Mouse (Mus musculus): ENCODE measurements at regions not wholly inside any gene's neighbourhood (a gene's known extent, or its start where the extent isn't known, plus 50 kb on each side); places are given as distances from the start of the nearest gene placed in this dataset.
A peak's percentile ranks its signal among the peaks of the same experiment; 100 is the strongest.

DNA sequence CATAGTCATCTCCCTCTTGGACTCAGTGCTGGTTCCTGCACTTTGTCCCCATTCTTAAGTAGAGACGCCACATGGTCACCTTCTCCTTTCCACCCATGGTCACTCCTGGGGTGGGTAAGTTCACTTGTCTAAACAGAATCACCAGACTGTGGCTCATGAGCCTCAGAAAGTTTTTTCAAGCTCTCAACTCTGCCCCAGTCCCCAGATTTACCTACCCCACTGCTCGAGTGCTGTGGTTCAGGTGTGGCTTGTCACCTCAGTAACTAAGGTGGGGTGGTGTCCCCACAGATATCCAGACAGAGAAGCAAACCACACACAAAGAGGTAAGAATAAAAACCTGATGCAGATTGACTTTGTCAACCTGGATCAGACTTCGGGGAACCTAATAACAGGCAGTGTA lies 87.6 kb downstream of the Rpl10-ps3 start:
- DNase-seq = no peak

DNA sequence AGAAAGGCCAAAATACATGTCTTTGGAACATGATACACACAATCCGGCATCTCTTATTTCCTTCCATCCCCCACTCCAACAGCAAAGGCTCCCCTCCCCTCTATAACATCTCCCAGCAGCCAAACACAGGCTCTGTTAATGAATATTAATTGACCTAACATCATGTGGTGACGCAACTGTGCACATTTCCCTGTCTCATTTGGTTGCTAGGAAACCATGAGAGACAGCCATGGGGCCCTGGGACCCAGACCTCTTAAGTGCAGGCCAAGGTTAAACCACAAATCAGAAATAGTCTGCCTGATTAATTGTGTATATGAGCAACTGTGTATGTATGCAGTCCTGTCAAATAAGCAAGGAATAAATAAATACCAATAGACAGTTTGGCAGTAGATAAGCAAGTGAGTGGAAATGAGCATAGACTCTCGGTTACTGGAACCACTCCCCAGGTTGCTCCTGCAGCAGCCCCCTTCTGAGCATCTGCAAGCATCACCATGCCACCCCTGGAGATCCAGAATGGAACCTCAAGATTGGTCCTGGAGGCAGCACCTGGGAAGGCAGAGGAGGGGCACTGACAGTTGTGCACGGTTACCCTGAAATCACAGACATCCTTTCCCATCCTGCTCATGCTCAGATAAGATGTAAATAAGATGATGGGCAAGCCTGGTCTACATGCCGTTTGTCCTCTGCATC lies 99.6 kb downstream of the Rpl10-ps3 start:
- no peak for DNase-seq

DNA sequence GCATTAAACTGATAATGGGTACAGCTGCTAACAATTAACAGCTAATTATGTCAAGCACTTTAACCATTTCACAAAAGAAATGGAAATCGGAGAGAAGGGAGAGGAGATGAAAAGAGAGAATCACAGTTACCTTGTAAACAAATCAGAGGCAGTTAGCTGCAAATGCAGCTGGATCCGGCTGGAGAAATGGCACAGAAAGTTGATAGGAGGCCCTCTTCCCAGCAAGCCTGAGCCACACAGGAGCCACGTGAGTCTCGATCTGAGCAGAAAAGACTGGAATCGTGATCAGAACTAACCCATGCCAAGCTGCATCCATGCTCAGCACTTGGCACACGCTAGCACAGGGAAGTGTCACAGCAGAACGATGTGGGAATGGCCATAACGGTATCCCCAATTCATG lies 103.8 kb downstream of the Rpl10-ps3 start:
- no peak for DNase-seq

DNA sequence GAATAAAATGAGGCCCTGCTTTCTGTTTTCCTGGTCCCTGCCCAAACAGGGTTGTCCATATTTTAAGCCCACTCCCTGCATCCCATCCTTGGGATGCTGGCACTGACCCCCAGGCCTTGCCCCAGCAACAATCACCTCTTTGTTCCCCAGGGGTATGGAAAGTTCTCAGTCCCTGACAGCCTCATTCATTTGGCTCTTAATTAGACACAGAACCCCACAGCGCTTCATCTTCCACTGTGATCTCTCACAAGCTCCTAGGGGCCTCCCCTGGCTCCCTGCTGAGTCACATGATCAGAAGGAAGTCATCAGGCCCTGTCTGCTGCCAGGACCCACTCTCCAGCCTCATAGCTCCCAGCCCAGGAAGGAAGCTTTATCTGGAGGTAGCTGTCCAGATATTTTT lies 108.9 kb downstream of the Rpl10-ps3 start:
- peak; percentile 6 to 8 for DNase-seq

DNA sequence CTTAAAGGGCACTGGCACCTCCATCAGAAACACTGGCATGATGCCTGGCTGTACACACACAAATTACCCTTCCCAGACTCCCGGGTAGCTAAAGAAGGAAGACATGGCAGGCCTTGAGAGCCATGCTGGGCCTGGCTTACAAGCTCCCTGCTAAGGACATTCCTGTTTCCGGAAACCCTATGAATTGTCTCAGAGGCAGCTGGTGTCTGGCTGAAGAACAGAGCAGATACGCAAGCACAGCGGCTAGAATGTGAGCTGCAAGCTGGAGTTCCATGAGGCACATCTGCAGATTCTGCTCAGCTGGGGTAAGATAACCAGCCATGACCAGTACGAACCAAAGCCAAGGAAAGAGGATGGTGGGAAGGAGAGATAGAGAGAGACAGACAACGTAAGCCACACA lies 110.1 kb downstream of the Rpl10-ps3 start:
- DNase-seq = no peak

DNA sequence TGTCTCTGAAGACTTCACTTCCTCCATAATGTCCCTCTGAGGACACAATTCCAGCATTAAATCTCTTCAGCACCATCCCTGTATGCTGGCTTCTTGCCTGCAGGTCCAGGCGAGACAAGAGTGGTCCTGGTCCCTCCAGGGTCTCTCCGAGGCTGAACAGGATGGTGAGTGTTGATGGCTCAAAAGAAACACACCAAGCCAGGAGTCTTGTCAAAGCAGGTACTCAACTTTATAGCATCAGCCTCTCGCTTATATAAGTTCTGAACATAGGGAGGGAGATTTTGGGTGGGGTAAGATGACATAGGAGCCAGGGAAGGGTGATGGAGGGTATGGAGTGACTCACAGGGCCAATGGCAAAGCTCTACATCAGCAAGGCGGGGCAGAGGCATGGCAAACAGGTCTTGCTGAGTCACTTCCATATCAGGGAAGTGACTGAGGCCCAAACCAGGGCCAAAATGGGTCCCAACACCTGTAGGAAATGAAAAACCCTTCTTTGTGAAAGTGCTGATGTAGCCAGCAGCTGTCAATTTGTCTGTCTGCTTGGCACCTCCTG lies 111.7 kb downstream of the Rpl10-ps3 start:
- no peak for DNase-seq

DNA sequence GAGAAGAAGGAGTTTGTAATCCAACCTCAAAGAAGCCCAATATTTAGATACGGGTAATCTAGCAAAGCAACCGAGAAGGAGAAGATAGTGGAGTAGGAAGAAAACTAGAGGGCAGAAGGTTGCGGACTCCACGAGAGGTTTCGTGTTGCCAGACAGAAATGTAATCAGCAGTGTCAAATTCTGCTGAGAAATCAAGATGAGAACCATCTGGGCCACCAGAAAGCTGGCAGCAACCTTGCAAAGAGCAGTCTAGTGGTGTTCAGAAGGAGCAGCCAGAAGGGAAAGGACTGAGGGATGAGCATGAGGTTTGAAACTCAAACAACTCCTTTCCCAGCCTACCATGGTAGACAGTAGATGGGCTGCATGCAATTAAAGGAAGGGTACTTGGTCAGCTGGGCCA lies 134.3 kb downstream of the Rpl10-ps3 start:
- no peak for DNase-seq

DNA sequence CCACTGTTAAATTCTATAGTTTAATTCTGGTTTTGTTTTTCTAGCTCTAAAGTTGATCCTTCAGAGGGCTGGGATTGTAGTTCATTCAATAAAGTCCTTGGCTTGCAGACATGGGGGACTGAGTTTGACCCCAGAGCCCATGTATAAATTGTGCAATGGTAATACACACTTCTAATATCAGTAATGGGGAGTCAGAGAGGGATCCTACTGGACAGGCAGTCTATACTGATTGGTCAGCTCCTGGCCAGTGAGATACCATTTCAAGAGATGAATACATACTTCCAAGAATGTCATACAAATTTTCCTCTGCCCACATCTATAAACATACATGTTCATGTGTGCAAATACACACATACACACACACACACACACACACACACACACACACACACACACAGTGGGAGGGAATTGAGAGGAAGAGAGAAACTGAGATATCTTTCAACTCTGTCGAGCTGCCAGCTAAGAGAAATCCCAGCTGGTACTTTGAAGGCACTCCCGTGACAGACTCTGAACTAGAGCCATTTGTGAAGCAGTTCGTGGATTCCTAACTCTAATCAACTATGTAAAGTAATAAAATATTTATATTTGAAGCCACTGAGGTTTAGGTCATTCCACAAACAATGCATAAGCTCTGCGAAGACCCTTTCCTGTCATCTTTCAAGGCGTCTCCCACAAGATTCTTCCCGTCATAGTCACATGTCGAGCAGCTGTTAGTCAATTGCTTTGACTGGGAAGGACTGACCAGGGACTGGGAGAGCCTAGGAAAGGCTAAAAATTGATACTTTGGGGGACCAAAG lies 145.1 kb downstream of the Rpl10-ps3 start:
- peak; percentile 34 to 46 for DNase-seq

DNA sequence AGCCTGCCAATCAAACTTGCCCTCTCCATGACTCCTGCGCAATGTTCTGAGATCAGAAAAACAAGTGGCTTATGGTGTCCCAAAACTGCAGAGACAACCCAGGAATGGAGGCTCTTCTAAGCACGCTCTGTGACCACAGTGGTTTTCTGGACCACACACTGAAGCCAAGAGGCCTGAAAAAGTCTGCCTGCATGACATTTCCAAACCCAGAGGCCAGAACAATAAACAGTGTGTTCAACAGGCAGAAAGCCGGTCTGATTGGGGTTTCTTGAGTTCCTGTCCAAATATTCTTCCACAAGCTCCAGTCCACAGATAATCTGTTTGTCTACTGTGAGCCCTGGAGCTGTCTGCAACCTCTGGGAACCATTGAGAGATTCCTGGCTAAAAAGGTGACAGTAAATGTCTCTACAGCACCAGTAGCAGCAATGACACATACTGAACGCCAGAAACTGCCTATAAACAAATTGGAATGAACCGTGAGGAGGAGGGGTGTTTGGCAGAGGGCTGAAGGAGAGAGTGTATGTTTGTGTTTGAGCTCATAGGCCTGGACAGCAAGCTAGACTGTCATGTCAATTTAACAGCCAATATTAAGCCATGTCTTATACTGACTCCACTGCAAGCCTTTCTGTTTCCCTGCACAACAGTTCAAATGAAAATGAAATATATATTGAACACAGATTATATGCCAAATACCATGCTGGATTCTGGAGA lies 152.2 kb downstream of the Rpl10-ps3 start:
- peak in 1 of 2 experiments; percentile 16 for DNase-seq

DNA sequence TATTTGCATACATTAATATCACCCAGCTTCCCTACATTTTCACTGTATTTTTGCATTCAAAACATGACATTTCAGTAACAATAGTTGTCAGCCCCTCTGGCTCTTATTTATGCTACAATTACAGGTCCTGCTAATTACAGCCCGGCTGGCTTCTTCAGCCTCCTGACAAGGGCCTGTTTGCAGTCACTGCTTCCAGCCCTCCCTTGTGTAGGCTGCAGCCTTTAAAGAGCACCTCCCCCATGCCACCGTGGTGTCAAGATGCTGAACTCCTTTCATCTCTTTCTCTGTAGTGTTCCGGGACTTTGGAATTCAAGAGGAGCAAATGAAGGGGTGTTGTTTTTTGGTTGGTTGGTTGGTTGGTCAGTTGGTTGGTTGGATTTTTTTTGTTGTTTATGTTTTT lies 153.6 kb downstream of the Rpl10-ps3 start:
- DNase-seq = peak; percentile 52 to 64

DNA sequence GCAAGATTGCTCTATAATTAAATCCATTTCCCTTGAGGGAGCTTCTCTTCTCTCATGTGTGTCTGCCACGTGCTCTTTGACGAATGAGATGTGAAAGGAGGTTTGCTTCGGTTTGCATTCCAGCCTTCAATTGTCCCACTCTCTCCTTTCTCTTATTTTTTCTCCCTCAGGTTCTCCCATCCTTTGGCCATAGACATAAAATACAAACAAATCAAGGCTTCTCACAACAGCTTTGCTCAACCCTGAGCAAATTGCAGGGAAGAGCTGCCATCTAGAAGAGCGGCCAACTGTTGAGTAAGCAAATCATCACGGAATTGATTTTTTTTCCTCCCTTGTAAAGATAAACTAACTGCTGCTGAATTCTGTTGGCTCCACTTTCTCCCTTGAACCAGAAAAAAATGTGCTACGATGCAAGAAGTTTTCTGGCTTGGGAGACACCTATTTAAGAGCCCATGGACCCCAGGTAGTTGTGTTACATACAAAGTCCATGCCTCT lies 156.1 kb downstream of the Rpl10-ps3 start:
- no peak for DNase-seq

DNA sequence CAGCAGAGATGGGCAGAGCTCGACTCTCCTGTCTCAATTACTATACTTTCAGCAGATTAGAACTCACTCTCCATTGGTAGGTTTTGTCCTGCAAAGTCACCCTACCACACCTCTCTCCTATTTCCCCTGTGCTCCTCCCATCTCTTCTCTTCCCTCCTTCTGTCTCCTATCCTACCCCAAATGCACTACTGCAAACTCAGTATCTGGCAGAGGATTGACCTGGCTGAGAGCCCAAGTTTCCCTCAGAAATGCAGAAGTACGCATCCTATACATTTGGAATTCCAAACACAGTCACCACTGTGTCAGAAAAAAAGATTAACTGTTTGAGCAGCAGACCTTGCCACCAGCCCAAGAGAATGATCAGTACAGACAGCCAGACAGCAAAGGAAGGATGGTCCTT lies 163.4 kb downstream of the Rpl10-ps3 start:
- no peak for DNase-seq

DNA sequence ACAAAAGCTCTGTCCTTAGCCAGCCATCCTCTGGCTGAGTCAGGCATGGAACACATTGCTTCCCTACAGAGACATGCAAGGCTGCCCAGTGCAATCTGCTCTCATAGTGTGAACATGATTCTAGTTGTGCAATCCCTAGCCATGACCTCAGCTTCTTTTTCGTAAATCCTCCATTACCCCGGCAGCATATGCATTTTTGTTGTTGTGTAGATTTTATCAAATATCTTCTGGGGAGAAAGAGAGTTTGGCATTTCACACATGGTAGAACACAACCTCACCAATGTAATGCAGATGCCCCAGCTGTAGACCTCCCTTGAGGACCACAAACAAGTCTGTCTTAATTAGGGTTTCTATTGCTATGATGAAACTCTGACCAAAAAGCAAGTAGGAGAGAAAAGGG lies 168.6 kb downstream of the Rpl10-ps3 start:
- no peak for DNase-seq

DNA sequence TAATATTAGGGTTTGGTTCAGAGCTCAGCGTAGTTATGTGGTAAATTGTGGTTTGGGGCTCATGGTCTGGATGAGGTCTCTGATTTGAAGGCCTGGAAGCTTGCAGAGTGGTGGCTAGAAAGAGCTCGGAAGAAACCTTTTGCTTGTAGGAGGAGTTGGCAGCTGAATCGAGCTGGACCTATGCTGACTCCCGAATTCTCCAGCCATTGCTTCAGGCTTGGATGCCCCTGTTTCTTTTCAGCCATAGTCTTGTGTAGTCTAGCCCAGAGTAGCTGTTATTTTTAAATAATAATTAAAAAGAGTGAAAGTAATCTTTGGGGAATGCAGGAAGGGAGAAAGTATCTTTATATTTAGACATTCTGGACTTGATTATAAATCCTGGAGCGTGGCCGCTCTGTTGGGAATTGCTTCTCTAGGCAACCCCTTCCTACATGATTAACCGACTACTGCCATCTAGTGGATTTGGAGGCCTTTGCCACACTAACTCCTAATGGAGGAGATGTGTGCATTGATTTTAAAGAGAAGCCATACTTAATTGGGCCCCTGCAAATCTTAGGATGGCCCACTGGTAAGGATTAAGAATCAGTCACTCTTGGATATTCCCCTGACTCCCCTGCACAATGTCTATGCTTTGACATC lies 172.8 kb downstream of the Rpl10-ps3 start:
- DNase-seq = peak; percentile 75 to 85

DNA sequence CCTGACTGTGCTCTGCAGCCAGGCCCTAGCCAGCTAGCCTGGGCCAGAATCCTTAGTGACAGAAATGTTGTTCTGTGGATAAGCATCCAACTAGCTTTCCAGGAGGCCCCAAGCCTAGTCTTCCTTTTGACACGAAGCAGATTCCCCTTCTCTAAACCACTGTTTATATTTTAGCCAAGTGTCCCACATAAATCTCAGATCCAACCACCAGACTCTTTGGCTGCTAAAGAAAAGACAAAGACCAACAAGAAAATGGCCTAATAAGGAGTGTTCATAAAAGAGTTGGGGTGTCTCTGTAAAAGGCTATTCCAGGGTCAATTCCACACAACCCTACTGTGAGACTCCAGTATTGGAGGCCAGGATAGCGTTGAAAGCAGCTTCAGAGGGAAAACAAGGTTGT lies 173.6 kb downstream of the Rpl10-ps3 start:
- peak; percentile 13 to 16 for DNase-seq

DNA sequence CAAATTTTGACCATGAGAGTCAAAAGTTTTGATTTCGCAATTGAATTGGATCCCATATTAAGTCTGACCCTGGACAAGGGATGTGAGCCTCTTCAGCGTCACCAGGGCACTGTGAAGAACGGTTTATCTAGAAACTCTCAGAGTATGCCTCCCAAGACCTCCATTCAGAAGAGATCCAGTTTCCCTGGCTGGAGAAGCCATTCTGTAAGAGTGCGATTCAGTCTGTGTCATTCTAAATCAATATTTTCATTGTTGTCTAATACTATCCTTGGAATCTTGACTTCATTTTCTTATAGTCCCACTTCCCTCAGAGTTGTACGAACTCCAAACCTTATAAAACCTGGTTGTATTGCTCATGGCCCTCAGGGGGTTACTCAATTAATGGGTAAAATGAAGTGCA lies 174.1 kb downstream of the Rpl10-ps3 start:
- no peak for DNase-seq

DNA sequence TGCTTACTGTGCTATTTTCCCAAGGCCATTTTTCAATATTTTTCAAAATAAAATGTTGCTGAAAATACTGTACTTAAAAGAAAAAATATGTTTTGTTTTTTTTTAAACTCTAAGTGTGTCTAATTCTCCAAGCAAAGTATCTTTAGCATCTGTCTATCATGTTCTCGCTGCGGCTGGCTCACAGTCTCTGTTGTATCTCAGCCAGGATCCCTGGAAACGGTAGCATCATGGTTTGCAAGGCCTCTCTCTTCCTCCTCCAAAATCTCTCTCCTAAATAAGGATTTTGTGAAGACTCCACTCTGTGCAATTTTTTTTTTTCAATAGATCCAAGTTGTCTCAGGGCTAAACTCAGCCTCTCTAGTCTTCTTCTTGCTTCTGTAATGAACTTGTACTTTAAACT lies 190.2 kb downstream of the Rpl10-ps3 start:
- DNase-seq = no peak

DNA sequence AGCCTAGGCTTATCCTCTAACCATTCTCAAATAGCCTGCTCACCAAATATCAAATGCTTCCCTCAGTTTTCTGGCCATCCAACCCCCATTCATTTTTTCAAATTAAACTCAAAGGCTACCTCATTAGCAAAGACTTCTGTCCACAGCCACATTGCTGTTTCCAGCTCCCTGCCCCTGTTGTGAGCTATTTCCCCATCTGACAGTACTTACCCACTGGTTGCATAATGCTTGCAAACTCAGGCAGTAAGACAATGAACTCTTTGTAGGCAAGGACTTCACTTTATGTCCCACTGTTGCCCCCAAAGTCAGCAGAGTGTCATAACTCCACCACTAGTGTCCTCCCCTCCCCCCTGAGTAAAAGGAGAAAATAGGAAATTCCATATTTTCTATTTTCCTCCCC lies 194.7 kb downstream of the Rpl10-ps3 start:
- no peak for DNase-seq

DNA sequence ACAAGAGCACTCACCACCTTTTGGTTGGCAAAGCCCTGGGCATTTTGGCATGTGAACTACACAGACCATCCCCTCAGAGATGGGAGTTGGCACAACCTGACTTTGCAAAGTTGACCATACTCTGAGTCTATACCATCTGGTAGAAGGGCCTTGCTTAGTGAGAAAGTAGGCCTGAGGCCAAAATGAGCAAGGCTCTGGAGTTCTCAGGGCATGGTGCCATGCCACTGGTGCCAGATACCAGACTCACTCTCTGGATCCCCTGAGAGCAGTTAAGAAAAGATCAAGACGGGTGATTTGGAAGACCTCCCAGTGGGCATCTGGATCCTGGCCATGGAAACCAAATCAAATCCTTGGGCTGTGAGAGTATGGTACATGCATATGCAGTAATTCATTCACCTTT lies 202.0 kb downstream of the Rpl10-ps3 start:
- DNase-seq = peak in 1 of 2 experiments; percentile 7

DNA sequence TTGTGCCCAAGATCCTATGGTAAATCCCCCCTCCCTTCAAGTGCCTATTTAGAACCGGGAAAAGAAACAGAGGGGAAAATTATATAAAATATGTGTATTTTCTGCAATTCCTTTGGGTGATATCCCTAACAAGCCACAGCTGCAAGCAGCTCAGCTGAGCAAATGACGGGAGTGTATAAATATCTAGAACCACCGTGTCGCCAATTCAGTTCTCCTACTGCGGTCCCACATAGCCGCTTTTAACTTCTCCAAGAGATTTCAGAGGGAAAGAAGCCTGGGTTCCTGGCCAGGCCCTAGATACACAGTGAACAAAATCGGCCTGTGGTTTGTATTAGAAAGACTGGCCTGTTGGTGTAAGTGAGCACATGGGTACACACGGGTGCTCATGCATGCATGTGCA lies 202.7 kb downstream of the Rpl10-ps3 start:
- DNase-seq = no peak

DNA sequence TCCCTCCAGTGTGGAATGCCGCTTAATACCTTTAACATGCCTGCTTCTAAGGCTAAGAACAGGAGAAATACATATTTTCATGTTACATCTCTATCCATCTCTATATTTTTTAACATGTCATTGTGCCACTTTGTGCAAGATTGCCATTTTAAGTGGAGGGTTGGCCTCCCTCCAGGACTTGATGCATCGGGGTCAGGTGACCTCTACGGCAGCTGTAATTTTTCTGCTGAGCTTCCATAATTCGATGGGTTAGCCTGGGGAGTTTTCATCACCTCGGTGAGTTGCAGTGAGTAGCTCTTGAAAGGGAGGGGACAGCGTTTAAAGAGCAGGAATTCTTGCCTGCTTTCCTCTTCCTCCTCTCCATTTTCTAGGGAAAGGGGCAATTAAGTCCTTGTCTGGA lies 203.6 kb downstream of the Rpl10-ps3 start:
- peak; percentile 16 to 28 for DNase-seq

DNA sequence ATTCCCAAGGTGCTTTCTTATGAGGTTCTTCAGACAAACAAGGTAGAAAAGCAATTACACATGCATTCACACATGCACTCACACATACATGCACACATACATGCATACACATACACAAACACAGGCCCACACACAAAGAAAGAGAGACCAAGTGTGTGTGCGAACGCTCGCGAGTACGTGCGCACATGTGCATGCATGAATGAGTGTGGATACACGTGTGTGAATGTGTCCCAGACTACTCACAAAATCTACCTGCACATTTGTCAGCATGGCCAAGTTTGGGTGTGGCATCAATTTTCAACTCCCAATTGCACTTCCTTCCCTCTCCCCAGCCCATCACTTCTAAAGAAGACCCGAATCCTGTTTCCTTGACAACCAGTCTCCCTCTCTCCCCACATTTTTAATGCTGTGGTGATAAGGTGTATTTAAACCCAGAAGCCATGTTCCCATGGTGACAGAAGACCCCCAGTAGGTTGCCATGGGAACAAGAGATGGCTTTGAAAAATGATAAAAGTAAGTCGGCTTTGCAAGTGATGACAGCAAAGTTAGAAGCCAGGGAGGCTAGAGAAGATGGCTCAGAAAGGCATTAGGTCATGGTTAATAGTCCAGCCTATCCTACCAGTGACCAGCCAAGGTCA lies 206.3 kb downstream of the Rpl10-ps3 start:
- DNase-seq = no peak
